Mouse (Mus musculus) cerebellum, adult 2 months (tissue): ENCODE data around the gene Nxph4. TPM values are rescaled to one million over a fixed set of nuclear protein-coding genes. Genes with fewer than 3 reads are reported as not detected.

Source experiments
- DNase-seq, 2 experiments: peaks; one replicate each; pipeline ENCODE4 v3.0.0; 2021
- H3K27ac ChIP-seq: fragments of 200-500 bp; 2 replicates; pipeline ENCODE4 v1.5.1; 2012; ENCODE audit warnings: low read length, control low read depth, inconsistent platforms; ENCODE audit not compliant: insufficient read depth
- H3K27me3 ChIP-seq: fragments of 200-500 bp; 2 replicates; pipeline ENCODE4 v1.6.1; 2012; ENCODE audit warnings: inconsistent platforms, mild to moderate bottlenecking, low read length, moderate library complexity; ENCODE audit not compliant: control insufficient read depth, insufficient read depth
- H3K4me1 ChIP-seq: fragments of 200-500 bp; 2 replicates; pipeline ENCODE4 v1.6.1; 2011; ENCODE audit warnings: low read length; ENCODE audit not compliant: control insufficient read depth, insufficient read depth
- H3K4me3 ChIP-seq: fragments of 200-500 bp; replicated peaks from 2 replicates; pipeline ENCODE3; 2011; ENCODE audit warnings: mild to moderate bottlenecking, low read depth, low read length, control low read depth; ENCODE audit not compliant: insufficient read depth
- CTCF ChIP-seq: fragments of 200-500 bp; IDR thresholded peaks from 2 replicates; pipeline ENCODE4 v1.5.1; 2011; ENCODE audit warnings: low read depth, mild to moderate bottlenecking, control low read depth, low read length, moderate library complexity, borderline replicate concordance; ENCODE audit not compliant: insufficient read depth
- POLR2A ChIP-seq: fragments of 200-500 bp; IDR thresholded peaks from 2 replicates; pipeline ENCODE4 v1.6.1; 2011; ENCODE audit warnings: low read length, control low read depth, borderline replicate concordance; ENCODE audit not compliant: insufficient read depth
- WGBS: fragments of 180-500 bp; shearing (Covaris S2); methylation state at CpG from one replicate; pipeline ENCODE4 v1.1.7; 2018; 5-methylcytosine and 5-hydroxymethylcytosine counted together
- polyA plus RNA-seq: library from polyadenylated mRNA; depleted of rRNA; stranded (reverse); fragments of >200 nt; gene quantifications from 2 replicates; pipeline ENCODE4 v1.2.3, GENCODE M21; 2012

Gene Nxph4
- polyA plus RNA-seq, 1 experiment: 33.8 TPM

- Histone ChIP-seq H3K4me3 (no peak overlapping the region), H3K4me1 (peaks cover 19% of the 10 kb centered on the region), H3K27ac (peak overlapping the region; percentile 5), H3K27me3 (no peaks in the 10 kb centered on the region)
- TF ChIP-seq POLR2A (no peak), CTCF (no peak)
- 9% methylated on average over 13 of the region's 13 CpGs for WGBS
- peak; percentile 64 to 72 for DNase-seq
Observed at GRCm38 (mm10) chr10:127542084-127542483, 7.7 kb upstream of the Nxph4 start.

DNA sequence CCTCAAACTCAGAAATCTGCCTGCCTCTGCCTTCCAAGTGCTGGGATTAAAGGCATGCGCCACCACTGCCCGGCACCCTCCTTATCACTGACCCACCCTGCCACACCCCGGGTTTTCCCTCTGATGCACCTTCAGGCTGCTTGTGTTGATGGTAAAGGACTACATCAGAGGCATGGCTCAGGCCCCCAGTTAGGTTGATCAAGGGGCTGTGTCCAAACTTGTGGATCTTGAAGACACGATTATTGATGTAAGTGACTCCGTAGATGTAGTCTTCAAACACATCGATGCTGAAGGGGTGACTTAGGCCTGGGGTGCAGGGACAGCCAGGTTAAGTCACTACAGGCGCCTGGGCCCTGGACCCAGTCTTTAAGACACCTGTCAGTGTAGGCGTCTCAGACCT lies 7.2 kb upstream of the Nxph4 start:
- H3K27ac ChIP-seq: no peak overlapping the region
- 92% methylated on average over 8 of the region's 8 CpGs for WGBS
- TF ChIP-seq CTCF (no peak), POLR2A (no peak)
- H3K4me1 ChIP-seq: peaks cover 19% of the 10 kb centered on the region
- DNase-seq: no peak
- no peaks in the 10 kb centered on the region for H3K27me3 ChIP-seq
- no peak overlapping the region for H3K4me3 ChIP-seq

- peak; percentile 83 to 88 for DNase-seq
- H3K4me3 ChIP-seq: no peak overlapping the region
- H3K27me3 ChIP-seq: no peaks in the 10 kb centered on the region
- no peak for TF ChIP-seq POLR2A
- peak; percentile 98 for TF ChIP-seq CTCF
- H3K27ac ChIP-seq: 0 out of 2 replicates have a peak overlapping the region, but pooled peaks have one; percentile 1
- H3K4me1 ChIP-seq: peaks cover 24% of the 10 kb centered on the region
- 32% methylated on average over 7 of the region's 7 CpGs for WGBS
Observed at GRCm38 (mm10) chr10:127537854-127538583, 3.7 kb upstream of the Nxph4 start.

GRCm38 (mm10) chr10:127536586-127537314 lies 2.4 kb upstream of the Nxph4 start:
- peak; percentile 59 to 62 for DNase-seq
- no peaks in the 10 kb centered on the region for H3K27me3 ChIP-seq
- no peak overlapping the region for H3K27ac ChIP-seq
- TF ChIP-seq CTCF (peak; percentile 58), POLR2A (no peak)
- H3K4me3 ChIP-seq: no peak overlapping the region
- peaks cover 12% of the 10 kb centered on the region for H3K4me1 ChIP-seq
- WGBS: 12% methylated on average over 8 of the region's 8 CpGs

DNA sequence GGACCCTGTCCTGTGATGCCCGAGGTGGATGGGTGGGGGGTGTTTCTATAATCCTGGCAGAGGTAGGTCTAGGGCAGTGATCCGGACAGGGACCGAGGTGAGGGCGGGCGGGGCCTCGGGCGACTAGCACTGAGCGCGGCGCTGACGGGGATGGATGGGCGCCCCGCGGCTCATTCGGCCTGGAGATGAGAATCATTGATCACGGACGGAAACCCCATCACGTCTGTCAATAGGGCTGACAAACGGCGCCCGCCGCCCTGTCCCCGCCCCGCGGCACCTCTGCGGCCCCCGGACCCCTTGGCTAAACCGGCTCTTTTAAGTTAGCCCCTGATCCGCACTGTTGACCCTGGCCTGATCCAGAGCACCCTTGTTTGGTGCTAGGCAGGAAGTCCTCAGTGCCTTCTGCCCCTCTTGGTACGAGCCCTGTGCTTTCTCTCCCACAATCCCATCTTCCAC lies 598 bp upstream of the Nxph4 start:
- Histone ChIP-seq H3K4me3 (peak overlapping the region; percentile 56), H3K4me1 (peaks cover 12% of the 10 kb centered on the region), H3K27me3 (no peaks in the 10 kb centered on the region), H3K27ac (no peak overlapping the region)
- 7% methylated on average over 30 of the region's 30 CpGs for WGBS
- TF ChIP-seq CTCF (no peak), POLR2A (no peak)
- no peak for DNase-seq

DNA sequence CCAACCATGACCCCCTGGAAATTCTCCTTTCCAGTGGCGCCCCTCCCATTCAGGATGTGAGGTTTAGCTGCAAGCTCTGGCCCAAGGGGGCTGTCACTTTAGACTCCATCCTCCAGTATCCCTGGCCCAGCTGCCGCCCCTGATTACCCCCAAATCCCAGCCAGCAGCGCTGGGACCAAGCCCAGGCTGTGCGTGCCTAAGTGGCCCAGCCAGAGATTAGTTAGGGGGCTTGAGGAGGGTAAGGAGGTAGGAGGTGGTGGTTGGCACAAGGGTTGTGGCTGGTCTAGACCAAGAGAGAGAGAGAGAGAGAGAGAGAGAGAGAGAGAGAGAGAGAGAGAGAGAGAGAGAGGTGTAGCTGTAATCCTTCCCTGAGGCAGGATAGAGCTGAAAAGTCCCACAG lies 2.8 kb downstream of the Nxph4 start:
- WGBS: 78% methylated on average over 4 of the region's 4 CpGs
- Histone ChIP-seq H3K27me3 (no peaks in the 10 kb centered on the region), H3K4me3 (no peak overlapping the region), H3K27ac (no peak overlapping the region), H3K4me1 (peaks cover 7% of the 10 kb centered on the region)
- DNase-seq: no peak
- TF ChIP-seq CTCF: no peak

DNA sequence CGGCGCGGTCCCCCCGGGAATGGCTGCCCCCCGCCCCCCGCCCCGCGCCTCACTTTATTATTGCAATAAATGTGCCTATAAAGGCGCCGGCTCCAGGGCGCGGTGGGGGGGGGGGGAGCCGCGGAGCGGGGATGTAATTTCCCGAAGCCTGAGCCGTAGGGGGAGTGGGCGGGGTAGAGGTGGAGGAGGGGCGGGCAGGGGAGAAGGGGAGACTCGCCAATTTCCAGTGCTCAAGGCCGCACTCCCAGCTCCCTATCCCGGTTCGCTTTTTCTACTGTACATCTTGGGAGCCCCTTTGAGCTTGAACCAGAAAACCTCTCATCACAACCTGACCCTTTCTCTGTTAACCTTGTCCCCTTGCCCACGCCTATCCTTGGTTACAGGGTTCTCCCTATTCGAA lies 3.4 kb downstream of the Nxph4 start:
- H3K27me3 ChIP-seq: no peaks in the 10 kb centered on the region
- 17% methylated on average over 25 of the region's 25 CpGs for WGBS
- no peak for DNase-seq
- H3K27ac ChIP-seq: no peak overlapping the region
- TF ChIP-seq CTCF: no peak
- no peak for TF ChIP-seq POLR2A
- peaks cover 11% of the 10 kb centered on the region for H3K4me1 ChIP-seq
- no peak overlapping the region for H3K4me3 ChIP-seq

- no peak for TF ChIP-seq CTCF
- TF ChIP-seq POLR2A: no peak
- no peak for DNase-seq
- no peak overlapping the region for H3K4me3 ChIP-seq
- H3K27ac ChIP-seq: no peak overlapping the region
- no peaks in the 10 kb centered on the region for H3K27me3 ChIP-seq
- H3K4me1 ChIP-seq: peaks cover 4% of the 10 kb centered on the region
- WGBS: 81% methylated on average over 17 of the region's 17 CpGs
Observed at GRCm38 (mm10) chr10:127527481-127527880, 6.9 kb downstream of the Nxph4 start.
